Mouse (Mus musculus): ENCODE measurements around the gene Tsnaxip1.

GRCm38 (mm10) chr8:105789626-105790025 lies 37.9 kb upstream of the Tsnaxip1 start:
- TF ChIP-seq POLR2A (IDR thresholded peaks at IDR 0.05; ENCODE audit: low read depth, low read length) = no peak
- TF ChIP-seq CTCF (IDR thresholded peaks at IDR 0.05; ENCODE audit: extremely low read depth, insufficient read depth, insufficient read length, insufficient replicate concordance) = no peak
